Mouse (Mus musculus): ENCODE measurements around the gene Olfr449. TPM values are rescaled to one million over a fixed set of nuclear protein-coding genes. Genes with fewer than 3 reads are reported as not detected.

Gene Olfr449
- total and polyA plus RNA-seq, 3 experiments, result not detected

DNA sequence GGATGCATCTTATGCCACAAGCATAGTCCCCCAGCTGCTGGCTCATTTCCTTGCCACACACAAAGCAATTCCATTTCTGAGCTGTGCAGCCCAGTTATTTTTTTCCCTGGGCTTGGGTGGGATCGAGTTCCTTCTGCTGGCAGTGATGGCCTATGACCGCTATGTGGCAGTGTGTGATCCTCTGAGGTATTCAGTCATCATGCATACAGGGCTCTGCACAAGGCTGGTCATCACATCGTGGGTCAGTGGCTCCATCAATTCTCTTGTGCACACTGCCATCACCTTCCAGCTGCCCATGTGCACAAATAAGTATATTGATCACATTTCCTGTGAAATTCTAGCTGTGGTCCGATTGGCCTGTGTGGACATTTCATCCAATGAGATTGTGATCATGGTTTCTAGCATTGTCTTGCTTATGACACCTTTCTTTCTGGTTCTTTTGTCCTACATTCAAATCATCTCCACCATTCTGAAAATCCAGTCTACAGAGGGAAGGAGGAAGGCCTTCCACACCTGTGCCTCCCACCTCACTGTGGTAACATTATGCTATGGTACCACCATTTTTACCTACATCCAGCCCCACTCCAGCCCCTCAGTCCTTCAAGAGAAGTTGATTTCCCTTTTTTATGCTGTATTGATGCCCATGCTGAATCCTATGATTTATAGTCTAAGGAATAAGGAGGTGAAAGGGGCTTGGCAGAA lies 43.8 kb upstream of the Olfr449 start:
- H3K9me3 ChIP-seq (replicated peaks; ENCODE audit: low read length), result no peaks in the 10 kb centered on the region
- no peak for DNase-seq (ENCODE audit: extremely low read depth)
- H3K27me3 ChIP-seq (replicated peaks), result no peaks in the 10 kb centered on the region
- no peaks in the 10 kb centered on the region for H3K36me3 ChIP-seq (replicated peaks in 1 of 2; ENCODE audit: control insufficient read depth in 1 of 2, insufficient read depth in 1 of 2, low read length in 1 of 2)
- TF ChIP-seq IRF4 (IDR thresholded peaks at IDR 0.05; ENCODE audit: low read depth, low read length) (no peak), MAX (IDR thresholded peaks at IDR 0.05; ENCODE audit: low read length) (no peak), ZNF384 (IDR thresholded peaks at IDR 0.05; ENCODE audit: low read depth, low read length) (no peak)
- in situ Hi-C loops (cut with MboI; ENCODE audit: low pct_ligation_motif_present, low pct_unique_long_range_greater_than_20kb, low sequenced_read_pairs) (no loop called here), dilution Hi-C loops (cut with MboI; ENCODE audit: extremely low pct_ligation_motif_present, extremely low pct_unique_long_range_greater_than_20kb, low sequenced_read_pairs) (no loop called here)
- H3K9ac ChIP-seq (ENCODE audit: insufficient read depth, low read depth), result no peak overlapping the region
- no peak overlapping the region for H3K27ac ChIP-seq (ENCODE audit: insufficient read depth, low read depth)
- H3K4me2 ChIP-seq (ENCODE audit: insufficient read depth, low read depth, poor library complexity, severe bottlenecking), result no peak overlapping the region
- H3K4me3 ChIP-seq (replicated peaks in 1 of 3; ENCODE audit: low read depth in 2 of 3, low read length in 2 of 3, poor library complexity in 1 of 3), result no peak overlapping the region
- no peaks in the 10 kb centered on the region for H3K4me1 ChIP-seq (ENCODE audit: control insufficient read depth in 1 of 2, insufficient read depth in 2 of 2)
- H3K79me2 ChIP-seq (replicated peaks; ENCODE audit: control insufficient read depth, extremely low read depth, insufficient read depth, poor library complexity, severe bottlenecking), result no peaks in the 10 kb centered on the region

DNA sequence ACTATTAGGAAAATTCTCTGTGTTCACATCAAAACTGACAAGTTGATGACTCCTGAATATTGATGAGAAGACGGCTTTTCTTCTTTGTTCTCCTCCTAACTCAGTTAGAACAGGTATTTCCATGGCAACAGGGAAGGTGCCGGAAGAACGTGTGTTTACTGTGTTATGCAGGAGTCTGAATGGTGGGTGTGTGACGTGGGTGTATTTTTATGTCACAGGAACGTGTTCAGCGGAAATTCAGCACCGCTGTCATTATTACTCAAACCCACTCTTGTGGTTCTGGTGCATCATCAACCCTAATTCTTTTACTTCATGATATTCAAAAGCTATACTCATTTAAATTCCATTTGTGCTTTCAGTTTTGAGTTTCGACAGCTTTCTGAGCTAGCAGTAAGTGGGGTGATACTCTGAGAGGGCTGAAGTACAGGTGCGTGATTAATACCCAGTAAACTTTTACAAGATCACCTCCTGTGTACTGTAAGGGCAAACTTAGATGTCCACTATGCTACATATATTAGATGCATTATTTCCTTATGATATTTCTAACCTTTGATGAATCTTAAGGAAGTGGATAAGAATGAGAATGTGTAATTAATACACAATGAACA lies 43.1 kb upstream of the Olfr449 start:
- no peak overlapping the region for H3K9ac ChIP-seq (ENCODE audit: insufficient read depth, low read depth)
- no peaks in the 10 kb centered on the region for H3K27me3 ChIP-seq (replicated peaks)
- no peak for TF ChIP-seq JUND (conservative IDR thresholded peaks at IDR 0.05; ENCODE audit: low read depth, low read length)
- TF ChIP-seq PAX5 (IDR thresholded peaks at IDR 0.05; ENCODE audit: low read length), result no peak
- H3K27ac ChIP-seq (ENCODE audit: insufficient read depth, low read depth), result no peak overlapping the region
- in situ Hi-C loops (cut with MboI; ENCODE audit: low pct_ligation_motif_present, low pct_unique_long_range_greater_than_20kb, low sequenced_read_pairs), result no loop called here
- no peaks in the 10 kb centered on the region for H3K36me3 ChIP-seq (replicated peaks in 1 of 2; ENCODE audit: control insufficient read depth in 1 of 2, insufficient read depth in 1 of 2, low read length in 1 of 2)
- no peaks in the 10 kb centered on the region for H3K4me1 ChIP-seq (ENCODE audit: control insufficient read depth in 1 of 2, insufficient read depth in 2 of 2)
- no peak overlapping the region for H3K4me2 ChIP-seq (ENCODE audit: insufficient read depth, low read depth, poor library complexity, severe bottlenecking)
- dilution Hi-C loops (cut with MboI; ENCODE audit: extremely low pct_ligation_motif_present, extremely low pct_unique_long_range_greater_than_20kb, low sequenced_read_pairs), result no loop called here
- H3K4me3 ChIP-seq (replicated peaks in 1 of 3; ENCODE audit: low read depth in 2 of 3, low read length in 2 of 3, poor library complexity in 1 of 3), result no peak overlapping the region
- no peaks in the 10 kb centered on the region for H3K9me3 ChIP-seq (replicated peaks; ENCODE audit: low read length)
- H3K79me2 ChIP-seq (replicated peaks; ENCODE audit: control insufficient read depth, extremely low read depth, insufficient read depth, poor library complexity, severe bottlenecking), result no peaks in the 10 kb centered on the region
- no peak for DNase-seq (ENCODE audit: extremely low read depth)

DNA sequence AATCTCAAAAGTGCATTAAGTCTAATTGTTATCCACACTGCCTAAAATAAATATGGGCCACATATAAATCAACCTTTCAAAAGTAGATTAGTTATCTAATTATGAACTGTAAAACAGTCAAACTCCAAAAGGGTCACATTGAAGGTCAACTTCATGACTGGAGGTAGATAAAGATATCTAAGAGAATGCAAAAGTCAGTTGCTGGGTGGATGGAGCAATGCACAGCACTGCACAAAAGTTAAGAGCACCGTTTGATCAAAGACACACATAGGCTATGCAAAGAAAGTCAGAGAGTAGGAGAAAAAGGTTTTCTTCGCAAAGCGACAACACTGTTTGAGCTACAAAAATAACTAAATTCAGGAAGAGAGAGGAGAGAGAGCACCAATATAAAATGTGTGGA lies 39.2 kb upstream of the Olfr449 start:
- DNase-seq (ENCODE audit: extremely low read depth), result no peak
- Histone ChIP-seq H3K27me3 (replicated peaks) (no peaks in the 10 kb centered on the region), H3K9me3 (replicated peaks; ENCODE audit: low read length) (no peaks in the 10 kb centered on the region), H3K4me2 (ENCODE audit: insufficient read depth, low read depth, poor library complexity, severe bottlenecking) (no peak overlapping the region), H3K79me2 (replicated peaks; ENCODE audit: control insufficient read depth, extremely low read depth, insufficient read depth, poor library complexity, severe bottlenecking) (no peaks in the 10 kb centered on the region), H3K4me1 (ENCODE audit: control insufficient read depth in 1 of 2, insufficient read depth in 2 of 2) (no peaks in the 10 kb centered on the region), H3K4me3 (replicated peaks in 1 of 3; ENCODE audit: low read depth in 2 of 3, low read length in 2 of 3, poor library complexity in 1 of 3) (no peak overlapping the region), H3K9ac (ENCODE audit: insufficient read depth, low read depth) (no peak overlapping the region), H3K36me3 (replicated peaks in 1 of 2; ENCODE audit: control insufficient read depth in 1 of 2, insufficient read depth in 1 of 2, low read length in 1 of 2) (no peaks in the 10 kb centered on the region), H3K27ac (ENCODE audit: insufficient read depth, low read depth) (no peak overlapping the region)
- no peak for TF ChIP-seq SIN3A (IDR thresholded peaks at IDR 0.05; ENCODE audit: low read length)
- no peak for TF ChIP-seq JUN (IDR thresholded peaks at IDR 0.05; ENCODE audit: insufficient read depth, low read depth, low read length)
- TF ChIP-seq USF1 (IDR thresholded peaks at IDR 0.05; ENCODE audit: low read depth, low read length), result no peak
- TF ChIP-seq MYC (IDR thresholded peaks at IDR 0.05; ENCODE audit: low read depth, low read length), result no peak
- no peak for TF ChIP-seq CTCF (conservative IDR thresholded peaks at IDR 0.05 in 1 of 2, IDR thresholded peaks at IDR 0.05 in 1 of 2; ENCODE audit: low read depth in 2 of 2, low read length in 2 of 2)
- TF ChIP-seq POLR2AphosphoS2 (IDR thresholded peaks at IDR 0.05; ENCODE audit: low read depth, low read length), result no peak
- TF ChIP-seq UBTF (IDR thresholded peaks at IDR 0.05; ENCODE audit: low read depth, low read length), result no peak
- TF ChIP-seq E2F4 (IDR thresholded peaks at IDR 0.05; ENCODE audit: insufficient replicate concordance, low read depth, low read length), result no peak
- TF ChIP-seq EP300 (IDR thresholded peaks at IDR 0.05; ENCODE audit: low read length), result no peak
- TF ChIP-seq NELFE (IDR thresholded peaks at IDR 0.05; ENCODE audit: low read depth, low read length), result no peak
- dilution Hi-C loops (cut with MboI; ENCODE audit: extremely low pct_ligation_motif_present, extremely low pct_unique_long_range_greater_than_20kb, low sequenced_read_pairs) (no loop called here), in situ Hi-C loops (cut with MboI; ENCODE audit: low pct_ligation_motif_present, low pct_unique_long_range_greater_than_20kb, low sequenced_read_pairs) (no loop called here)
